Mouse (Mus musculus) liver, adult 2 months (tissue): Measurements from ENCODE around the gene Sgip1. TPM values are rescaled to one million over a fixed set of nuclear protein-coding genes. Genes with fewer than 3 reads are reported as not detected.

Experiments used
- DNase-seq: peaks from one replicate; pipeline ENCODE4 v3.0.0-alpha.2; 2011; ENCODE audit warnings: low read depth, low spot score; ENCODE audit errors: extremely low read depth
- H3K27ac ChIP-seq: fragments of 200-500 bp; replicated peaks from 2 replicates; pipeline ENCODE4 v1.5.1; 2012; ENCODE audit warnings: low read depth, mild to moderate bottlenecking, control low read depth, inconsistent platforms, low read length; ENCODE audit not compliant: insufficient read depth
- H3K27me3 ChIP-seq: fragments of 200-500 bp; 2 replicates; pipeline ENCODE4 v1.6.1; 2012; ENCODE audit warnings: mild to moderate bottlenecking, moderate library complexity, low read length, inconsistent platforms; ENCODE audit not compliant: control insufficient read depth, insufficient read depth
- H3K36me3 ChIP-seq: fragments of 200-500 bp; 2 replicates; pipeline ENCODE4 v1.6.1; 2012; ENCODE audit warnings: low read length, inconsistent platforms; ENCODE audit not compliant: control insufficient read depth, insufficient read depth
- H3K4me1 ChIP-seq: fragments of 200-500 bp; 2 replicates; pipeline ENCODE4 v1.6.1; 2011; ENCODE audit warnings: low read length; ENCODE audit not compliant: control insufficient read depth, insufficient read depth
- H3K4me3 ChIP-seq: fragments of 200-500 bp; 2 replicates; pipeline ENCODE4 v1.5.1; 2011; ENCODE audit warnings: low read depth, mild to moderate bottlenecking, control low read depth, low read length, moderate library complexity; ENCODE audit not compliant: insufficient read depth
- H3K79me2 ChIP-seq: fragments of 200-500 bp; 2 replicates; pipeline ENCODE4 v1.6.1; 2012; ENCODE audit warnings: inconsistent platforms, mild to moderate bottlenecking, low read length, moderate library complexity; ENCODE audit not compliant: control insufficient read depth, insufficient read depth
- H3K9ac ChIP-seq: fragments of 200-500 bp; 2 replicates; pipeline ENCODE4 v1.6.1; 2012; ENCODE audit warnings: low read depth, mild to moderate bottlenecking, control low read depth, inconsistent platforms, low read length
- CTCF ChIP-seq: fragments of 200-500 bp; IDR thresholded peaks from 2 replicates; pipeline ENCODE4 v1.5.1; 2011; ENCODE audit warnings: low read depth, low read length, control low read depth
- POLR2A ChIP-seq: fragments of 200-500 bp; IDR thresholded peaks from 2 replicates; pipeline ENCODE4 v1.6.1; 2011; ENCODE audit warnings: low read length, control low read depth; ENCODE audit not compliant: insufficient read depth; ENCODE audit errors: extremely low read depth
- WGBS: fragments of 180-500 bp; shearing (Covaris S2); methylation state at CpG from one replicate; pipeline ENCODE4 v1.1.7; 2018; 5-methylcytosine and 5-hydroxymethylcytosine counted together
- polyA plus RNA-seq: library from polyadenylated mRNA; depleted of rRNA; stranded (reverse); fragments of >200 nt; gene quantifications from 2 replicates; pipeline ENCODE4 v1.2.3, GENCODE M21; 2012
- total RNA-seq: library from RNA; depleted of rRNA; stranded (reverse); fragments of >200 nt; gene quantifications from 2 replicates; pipeline ENCODE4 v1.2.3, GENCODE M21; 2014

Gene Sgip1
- total and polyA plus RNA-seq, 2 experiments: 0.07 to 0.46 TPM

DNA sequence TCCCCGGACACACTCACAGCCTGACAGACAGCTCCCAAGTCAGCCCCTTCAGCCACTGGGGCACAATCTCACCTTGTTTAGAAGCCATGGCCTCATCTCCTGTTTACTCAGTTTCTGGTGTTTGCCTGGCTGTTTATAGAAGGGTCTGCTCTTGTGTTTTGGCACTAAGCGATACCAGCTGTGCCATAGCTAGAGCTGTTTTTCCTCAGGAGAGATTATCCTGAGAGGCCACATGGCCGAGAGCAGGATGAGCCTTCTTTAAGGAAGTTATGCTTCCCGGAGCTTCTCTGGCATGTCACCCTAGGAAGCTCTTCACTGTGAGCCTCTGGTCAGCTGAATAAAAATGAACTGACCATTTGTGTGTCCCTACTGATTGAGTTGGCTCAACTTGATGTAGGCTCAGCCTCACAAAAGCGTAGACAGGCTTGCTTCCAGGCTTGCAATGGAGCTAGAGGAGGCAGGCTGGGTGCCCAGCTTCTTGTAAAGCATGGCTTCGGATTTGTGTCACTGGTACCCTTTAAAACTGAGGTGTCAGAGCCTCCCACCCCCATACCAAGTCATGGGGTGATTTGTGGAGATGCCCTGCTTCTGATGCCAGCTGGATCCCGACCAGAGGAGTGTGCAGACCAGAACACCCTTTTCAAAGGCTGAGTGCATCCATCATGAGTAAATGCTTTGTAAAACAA lies 42.1 kb downstream of the Sgip1 start:
- Histone ChIP-seq H3K4me1 (peaks cover 3% of the 10 kb centered on the region; the same call in 1 of the 2 replicates), H3K79me2 (no peaks in the 10 kb centered on the region), H3K27me3 (no peaks in the 10 kb centered on the region), H3K9ac (no peak overlapping the region), H3K4me3 (no peak overlapping the region), H3K27ac (no peak overlapping the region), H3K36me3 (no peaks in the 10 kb centered on the region)
- TF ChIP-seq POLR2A (no peak), CTCF (no peak)
- 73% methylated on average over 7 of the region's 7 CpGs for WGBS
- no peak for DNase-seq

DNA sequence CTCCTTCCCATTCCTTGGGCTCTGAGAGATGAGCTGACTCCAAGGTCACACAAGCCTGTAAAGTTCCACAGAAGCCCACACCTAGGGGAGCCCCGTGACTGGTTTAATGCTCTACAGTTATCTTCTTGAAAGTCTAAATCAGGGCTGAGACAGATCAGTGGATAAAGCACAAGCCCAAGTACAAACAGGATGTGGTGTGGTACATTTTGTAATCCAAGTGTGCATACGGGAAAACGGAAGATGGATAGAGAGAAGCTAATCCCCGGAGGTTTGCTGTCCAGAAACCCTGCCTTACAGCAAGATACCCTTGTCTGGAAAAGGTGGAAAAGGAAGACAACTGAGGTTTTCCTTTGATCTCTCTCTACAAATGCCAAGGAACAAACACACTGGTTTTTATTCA lies 44.1 kb downstream of the Sgip1 start:
- Histone ChIP-seq H3K4me3 (no peak overlapping the region), H3K27ac (no peak overlapping the region), H3K27me3 (no peaks in the 10 kb centered on the region), H3K36me3 (no peaks in the 10 kb centered on the region), H3K79me2 (no peaks in the 10 kb centered on the region), H3K9ac (no peak overlapping the region), H3K4me1 (peaks cover 3% of the 10 kb centered on the region; the same call in 1 of the 2 replicates)
- DNase-seq: no peak
- TF ChIP-seq POLR2A: no peak
- TF ChIP-seq CTCF: no peak
- 80% methylated on average over 4 of the region's 4 CpGs for WGBS

DNA sequence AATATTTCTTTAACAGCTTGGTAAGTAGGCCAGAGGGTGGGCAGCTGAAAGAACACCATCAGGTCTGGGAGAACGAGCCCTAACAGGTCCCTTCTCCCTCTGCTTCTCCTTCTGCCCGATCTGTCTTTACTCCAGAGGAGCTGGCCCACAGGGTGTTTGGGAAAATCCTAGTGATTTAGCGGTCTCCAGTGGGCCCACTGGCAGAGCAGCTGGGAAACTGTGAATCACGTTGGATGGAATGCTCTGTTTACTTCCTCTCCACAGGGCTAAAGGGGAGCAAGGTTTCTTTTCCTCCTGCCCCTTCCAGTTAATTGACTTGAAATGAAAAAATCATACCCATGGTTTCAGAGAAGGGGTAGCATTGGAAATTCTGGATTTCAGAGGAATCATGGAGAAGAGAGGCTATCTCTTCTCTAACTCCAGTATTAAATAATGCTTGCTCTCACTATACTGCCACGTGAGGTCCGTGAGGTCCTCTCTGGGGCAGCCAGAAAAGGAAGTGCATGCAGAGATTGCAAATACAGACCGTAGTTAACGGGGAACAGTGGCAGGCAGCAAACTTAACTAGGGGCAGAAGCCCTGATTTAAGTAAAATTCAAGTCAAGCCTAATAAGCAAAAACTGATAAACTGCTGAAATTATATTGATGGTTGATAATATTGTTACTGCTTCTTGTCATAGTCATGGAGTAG lies 51.1 kb downstream of the Sgip1 start:
- Histone ChIP-seq H3K27me3 (no peaks in the 10 kb centered on the region), H3K4me3 (no peak overlapping the region), H3K9ac (no peak overlapping the region), H3K4me1 (no peaks in the 10 kb centered on the region), H3K79me2 (no peaks in the 10 kb centered on the region), H3K27ac (peak overlapping the region; percentile 15; the same call in 1 of the 2 replicates), H3K36me3 (no peaks in the 10 kb centered on the region)
- WGBS: 72% methylated on average over 8 of the region's 8 CpGs
- TF ChIP-seq CTCF: no peak
- TF ChIP-seq POLR2A: no peak
- no peak for DNase-seq

DNA sequence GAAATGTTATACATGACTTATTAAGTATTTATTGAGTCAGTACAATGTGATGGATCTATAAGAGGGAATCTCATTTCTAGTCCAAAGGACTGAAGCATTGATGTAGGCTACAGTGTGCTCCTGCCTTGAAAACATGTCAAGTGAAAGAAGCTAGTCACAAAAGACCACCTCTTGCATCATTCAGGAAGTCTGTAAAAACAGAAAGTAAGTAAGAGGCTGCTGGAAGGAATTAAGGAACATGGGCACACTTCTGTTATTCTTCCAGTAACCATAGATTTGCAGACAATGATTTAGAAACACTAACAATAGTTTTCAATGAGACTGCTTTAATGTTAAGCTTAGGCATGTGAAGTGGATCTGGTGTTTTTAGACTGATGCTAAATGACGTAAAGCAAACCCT lies 60.4 kb downstream of the Sgip1 start:
- TF ChIP-seq CTCF (no peak), POLR2A (no peak)
- H3K9ac ChIP-seq: no peak overlapping the region
- no peaks in the 10 kb centered on the region for H3K27me3 ChIP-seq
- WGBS: 91% methylated on average over 1 of the region's 1 CpGs
- DNase-seq: no peak
- H3K4me3 ChIP-seq: no peak overlapping the region
- H3K27ac ChIP-seq: no peak overlapping the region
- H3K36me3 ChIP-seq: no peaks in the 10 kb centered on the region
- no peaks in the 10 kb centered on the region for H3K79me2 ChIP-seq
- H3K4me1 ChIP-seq: no peaks in the 10 kb centered on the region

DNA sequence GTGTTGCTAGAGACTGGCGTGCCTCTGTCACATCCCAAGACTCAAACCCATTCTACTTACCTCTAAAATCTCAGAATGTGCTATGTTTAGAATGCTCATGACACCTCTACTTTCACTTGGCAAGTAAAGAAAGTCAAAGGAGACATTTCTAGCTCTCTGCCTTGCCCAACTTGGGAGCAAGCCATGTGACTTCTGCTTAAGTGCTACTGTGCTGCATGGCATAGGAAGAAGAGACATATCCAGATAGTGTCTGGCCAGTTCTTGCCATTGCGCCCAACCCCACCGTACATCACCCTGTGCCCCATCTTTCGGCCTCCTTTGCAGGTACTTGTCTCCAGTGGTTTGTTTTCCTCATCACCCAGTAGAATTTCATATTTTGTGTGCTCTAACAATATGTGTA lies 60.8 kb downstream of the Sgip1 start:
- H3K27ac ChIP-seq: no peak overlapping the region
- H3K79me2 ChIP-seq: no peaks in the 10 kb centered on the region
- no peak for TF ChIP-seq POLR2A
- no peak for TF ChIP-seq CTCF
- no peak overlapping the region for H3K4me3 ChIP-seq
- 96% methylated on average over 4 of the region's 4 CpGs for WGBS
- H3K4me1 ChIP-seq: peaks cover 2% of the 10 kb centered on the region; the same call in 1 of the 2 replicates
- H3K36me3 ChIP-seq: no peaks in the 10 kb centered on the region
- DNase-seq: no peak
- H3K9ac ChIP-seq: no peak overlapping the region
- no peaks in the 10 kb centered on the region for H3K27me3 ChIP-seq

DNA sequence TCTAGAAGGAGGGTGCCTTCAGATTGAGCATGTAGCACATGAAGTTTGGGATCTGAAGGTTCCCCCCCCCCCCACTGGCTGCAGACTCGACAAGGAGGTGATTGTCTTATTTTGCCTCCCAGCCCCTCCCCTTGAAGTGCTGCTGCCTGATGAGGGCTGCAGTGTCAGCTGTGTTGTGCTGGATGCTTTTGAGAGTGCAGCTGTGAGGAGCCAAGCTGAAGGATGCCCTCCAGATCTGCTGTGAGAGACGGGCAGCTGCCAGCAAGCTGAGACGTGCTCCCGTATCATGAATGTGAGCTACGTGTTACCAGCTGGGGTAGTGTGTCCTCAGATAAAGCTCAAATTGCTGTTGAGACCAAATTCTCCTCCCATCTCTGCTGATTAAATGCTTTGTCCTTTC lies 63.5 kb downstream of the Sgip1 start:
- TF ChIP-seq POLR2A (no peak), CTCF (no peak)
- no peak overlapping the region for H3K27ac ChIP-seq
- H3K36me3 ChIP-seq: no peaks in the 10 kb centered on the region
- no peaks in the 10 kb centered on the region for H3K79me2 ChIP-seq
- no peak overlapping the region for H3K9ac ChIP-seq
- no peak for DNase-seq
- 84% methylated on average over 5 of the region's 5 CpGs for WGBS
- H3K4me3 ChIP-seq: no peak overlapping the region
- peaks cover 8% of the 10 kb centered on the region for H3K4me1 ChIP-seq
- no peaks in the 10 kb centered on the region for H3K27me3 ChIP-seq
